Mouse (Mus musculus) hindbrain, embryonic 12.5 days (tissue): ENCODE results near the gene Lbx2. TPM values are rescaled to one million over a fixed set of nuclear protein-coding genes. Genes with fewer than 3 reads are reported as not detected.

Experiments
- ATAC-seq: fragments of 200-750 bp; cut with Nextera tagmentation; 2 replicates; pipeline ENCODE4 v1.8.0; 2017; ENCODE audit warnings: moderate TSS enrichment; ENCODE audit not compliant: low FRiP score
- H3K27ac ChIP-seq: fragments of 300-500 bp; sonication (generic); 2 replicates; pipeline ENCODE4 v1.5.1; 2016; ENCODE audit warnings: mild to moderate bottlenecking
- H3K27me3 ChIP-seq: fragments of 300-500 bp; sonication (generic); 2 replicates; pipeline ENCODE4 v1.6.1; 2016; ENCODE audit warnings: mild to moderate bottlenecking
- H3K36me3 ChIP-seq: fragments of 300-500 bp; sonication (generic); 2 replicates; pipeline ENCODE4 v1.6.1; 2016; ENCODE audit warnings: mild to moderate bottlenecking
- H3K4me1 ChIP-seq: fragments of 300-500 bp; sonication (generic); 2 replicates; pipeline ENCODE4 v1.6.1; 2016
- H3K4me2 ChIP-seq: fragments of 300-500 bp; sonication (generic); replicated peaks from 2 replicates; pipeline ENCODE4 v1.6.1; 2016; ENCODE audit warnings: mild to moderate bottlenecking
- H3K4me3 ChIP-seq: fragments of 300-500 bp; sonication (generic); 2 replicates; pipeline ENCODE4 v1.5.1; 2016; ENCODE audit warnings: mild to moderate bottlenecking
- H3K9ac ChIP-seq: fragments of 300-500 bp; sonication (generic); 2 replicates; pipeline ENCODE4 v1.6.1; 2016; ENCODE audit warnings: mild to moderate bottlenecking, moderate library complexity
- H3K9me3 ChIP-seq: fragments of 300-500 bp; sonication (generic); replicated peaks from 2 replicates; pipeline ENCODE4 v1.6.1; 2016; ENCODE audit warnings: mild to moderate bottlenecking
- WGBS: fragments of 180-500 bp; shearing (Covaris S2); methylation state at CpG from one replicate; pipeline ENCODE4 v1.1.7; 2016; 5-methylcytosine and 5-hydroxymethylcytosine counted together
- polyA plus RNA-seq: library from polyadenylated mRNA; unstranded; fragments of >200 nt; fragmentation: Nextera tagmentation; extraction: Ambion mirVana; gene quantifications from 2 replicates; pipeline ENCODE4 v1.2.1, GENCODE M21; 2016

The Lbx2 gene
- polyA plus RNA-seq, 1 experiment from 2014 or later = not detected

GRCm38 (mm10) chr6:83057790-83058189 is 28.4 kb upstream of the Lbx2 start, which contains the start of gene Dqx1:
Gene Dqx1 (plus strand): TSS chr6:83057844.
- peaks cover 12% of the 10 kb centered on the region for H3K36me3 ChIP-seq
- H3K27ac ChIP-seq = no peak within 1 kb of the TSS
- WGBS = 61% methylated on average over 3 of the region's 3 CpGs
- H3K9me3 ChIP-seq = no peaks in the 10 kb centered on the region
- peaks cover 22% of the 10 kb centered on the region for H3K4me1 ChIP-seq
- no peak for ATAC-seq
- H3K4me3 ChIP-seq = no peak within 1 kb of the TSS
- H3K4me2 ChIP-seq = no peak within 1 kb of the TSS
- H3K9ac ChIP-seq = no peak within 1 kb of the TSS
- peaks cover 22% of the 10 kb centered on the region for H3K27me3 ChIP-seq

GRCm38 (mm10) chr6:83058725-83059124 is 27.4 kb upstream of the Lbx2 start:
- 88% methylated on average over 2 of the region's 2 CpGs for WGBS
- no peak overlapping the region for H3K9ac ChIP-seq

GRCm38 (mm10) chr6:83065995-83066394 is 20.2 kb upstream of the Lbx2 start:
- peaks cover 99% of the 10 kb centered on the region for H3K27me3 ChIP-seq
- H3K4me1 ChIP-seq = peaks cover 14% of the 10 kb centered on the region
- no peaks in the 10 kb centered on the region for H3K9me3 ChIP-seq
- no peaks in the 10 kb centered on the region for H3K36me3 ChIP-seq
- no peak for ATAC-seq
- H3K4me2 ChIP-seq = no peak overlapping the region
- no peak overlapping the region for H3K4me3 ChIP-seq
- 46% methylated on average over 8 of the region's 8 CpGs for WGBS
- H3K9ac ChIP-seq = no peak overlapping the region
- no peak overlapping the region for H3K27ac ChIP-seq

More at GRCm38 (mm10) chr6:83058725-83059124, 27.4 kb upstream of the Lbx2 start:
- no peak for ATAC-seq
- H3K9me3 ChIP-seq = no peaks in the 10 kb centered on the region
- peaks cover 13% of the 10 kb centered on the region for H3K4me1 ChIP-seq
- no peak overlapping the region for H3K4me2 ChIP-seq
- H3K27me3 ChIP-seq = peaks cover 31% of the 10 kb centered on the region
- no peak overlapping the region for H3K27ac ChIP-seq
- no peak overlapping the region for H3K4me3 ChIP-seq
- peaks cover 12% of the 10 kb centered on the region for H3K36me3 ChIP-seq

- 19% methylated on average over 6 of the region's 6 CpGs for WGBS
- no peak overlapping the region for H3K9ac ChIP-seq
Observed at GRCm38 (mm10) chr6:83066441-83066840, 19.7 kb upstream of the Lbx2 start.

GRCm38 (mm10) chr6:83068221-83068620 is 17.9 kb upstream of the Lbx2 start:
- no peak for ATAC-seq
- Histone ChIP-seq H3K4me2 (no peak overlapping the region), H3K27me3 (peaks cover 99% of the 10 kb centered on the region), H3K27ac (no peak overlapping the region), H3K36me3 (no peaks in the 10 kb centered on the region), H3K9me3 (no peaks in the 10 kb centered on the region), H3K4me1 (peaks cover 19% of the 10 kb centered on the region), H3K4me3 (0 out of 2 replicates have a peak overlapping the region, but pooled peaks have one; percentile 23), H3K9ac (no peak overlapping the region)
- 3% methylated on average over 8 of the region's 8 CpGs for WGBS

More at GRCm38 (mm10) chr6:83066441-83066840, 19.7 kb upstream of the Lbx2 start:
- no peak overlapping the region for H3K4me2 ChIP-seq
- H3K4me1 ChIP-seq = peaks cover 19% of the 10 kb centered on the region
- no peak overlapping the region for H3K4me3 ChIP-seq
- H3K27me3 ChIP-seq = peaks cover 99% of the 10 kb centered on the region
- no peak for ATAC-seq
- no peaks in the 10 kb centered on the region for H3K9me3 ChIP-seq
- no peaks in the 10 kb centered on the region for H3K36me3 ChIP-seq
- H3K27ac ChIP-seq = no peak overlapping the region

- Histone ChIP-seq H3K27me3 (peaks cover 99% of the 10 kb centered on the region), H3K4me2 (peak overlapping the region; percentile 21), H3K36me3 (no peaks in the 10 kb centered on the region), H3K27ac (no peak overlapping the region), H3K9ac (no peak overlapping the region), H3K4me3 (peak overlapping the region; percentile 23), H3K4me1 (peaks cover 19% of the 10 kb centered on the region), H3K9me3 (no peaks in the 10 kb centered on the region)
- WGBS = 1% methylated on average over 72 of the region's 81 CpGs
- ATAC-seq = no peak
Observed at GRCm38 (mm10) chr6:83068706-83069487, 17.3 kb upstream of the Lbx2 start.

- Histone ChIP-seq H3K4me1 (peaks cover 19% of the 10 kb centered on the region), H3K36me3 (no peaks in the 10 kb centered on the region), H3K9me3 (no peaks in the 10 kb centered on the region), H3K4me2 (peak overlapping the region; percentile 28; the same call in 1 of the 2 replicates), H3K27ac (no peak overlapping the region), H3K4me3 (peak overlapping the region; percentile 23), H3K9ac (no peak overlapping the region), H3K27me3 (peaks cover 99% of the 10 kb centered on the region)
- WGBS = 2% methylated on average over 69 of the region's 69 CpGs
- no peak for ATAC-seq
Observed at GRCm38 (mm10) chr6:83069488-83070246, 16.5 kb upstream of the Lbx2 start.

GRCm38 (mm10) chr6:83070247-83070310 is 16.1 kb upstream of the Lbx2 start, which contains the start of gene Tlx2:
Gene Tlx2 (minus strand): TSS chr6:83070293.
- peak within 1 kb of the TSS; percentile 28; the same call in 1 of the 2 replicates for H3K4me2 ChIP-seq
- H3K27me3 ChIP-seq = peaks cover 99% of the 10 kb centered on the region
- H3K36me3 ChIP-seq = no peaks in the 10 kb centered on the region
- no peak within 1 kb of the TSS for H3K27ac ChIP-seq
- H3K9me3 ChIP-seq = no peaks in the 10 kb centered on the region
- H3K4me3 ChIP-seq = peak within 1 kb of the TSS; percentile 23
- 3% methylated on average over 10 of the region's 10 CpGs for WGBS
- H3K9ac ChIP-seq = no peak within 1 kb of the TSS
- ATAC-seq = no peak
- peaks cover 19% of the 10 kb centered on the region for H3K4me1 ChIP-seq

GRCm38 (mm10) chr6:83070311-83071219 is 15.6 kb upstream of the Lbx2 start:
- 0 out of 2 replicates have a peak, but pooled peaks have one; percentile 26 for ATAC-seq
- H3K27ac ChIP-seq = no peak overlapping the region

GRCm38 (mm10) chr6:83071220-83071619 is 14.9 kb upstream of the Lbx2 start:
- peaks cover 99% of the 10 kb centered on the region for H3K27me3 ChIP-seq
- H3K4me1 ChIP-seq = peaks cover 19% of the 10 kb centered on the region
- peak; percentile 41; the same call in 1 of the 2 replicates for ATAC-seq
- peak overlapping the region; percentile 17; the same call in 1 of the 2 replicates for H3K4me2 ChIP-seq
- H3K27ac ChIP-seq = no peak overlapping the region
- H3K36me3 ChIP-seq = no peaks in the 10 kb centered on the region
- H3K9ac ChIP-seq = no peak overlapping the region
- peak overlapping the region; percentile 14 for H3K4me3 ChIP-seq
- H3K9me3 ChIP-seq = no peaks in the 10 kb centered on the region
- WGBS = 2% methylated on average over 19 of the region's 24 CpGs

More at GRCm38 (mm10) chr6:83070311-83071219, 15.6 kb upstream of the Lbx2 start:
- H3K36me3 ChIP-seq = no peaks in the 10 kb centered on the region
- H3K9me3 ChIP-seq = no peaks in the 10 kb centered on the region
- H3K4me1 ChIP-seq = peaks cover 19% of the 10 kb centered on the region
- peaks cover 99% of the 10 kb centered on the region for H3K27me3 ChIP-seq
- H3K4me3 ChIP-seq = peak overlapping the region; percentile 23
- 1% methylated on average over 50 of the region's 58 CpGs for WGBS
- no peak overlapping the region for H3K9ac ChIP-seq
- peak overlapping the region; percentile 28; the same call in 1 of the 2 replicates for H3K4me2 ChIP-seq

- H3K9me3 ChIP-seq = no peaks in the 10 kb centered on the region
- no peak overlapping the region for H3K4me2 ChIP-seq
- no peak overlapping the region for H3K27ac ChIP-seq
- ATAC-seq = no peak
- WGBS = 22% methylated on average over 2 of the region's 2 CpGs
- H3K9ac ChIP-seq = no peak overlapping the region
- H3K4me1 ChIP-seq = peaks cover 30% of the 10 kb centered on the region
- H3K4me3 ChIP-seq = no peak overlapping the region
- H3K27me3 ChIP-seq = peaks cover 72% of the 10 kb centered on the region
- 0 out of 2 replicates have a peak, but pooled peaks cover 2% of the 10 kb centered on the region for H3K36me3 ChIP-seq
Observed at GRCm38 (mm10) chr6:83074979-83075378, 11.2 kb upstream of the Lbx2 start.
